Mouse (Mus musculus): ENCODE results near the gene Zfp799. TPM values are rescaled to one million over a fixed set of nuclear protein-coding genes. Genes with fewer than 3 reads are reported as not detected.

The Zfp799 gene
- total and polyA plus RNA-seq, 2 experiments = 1.2 to 3.8 TPM

GRCm38 (mm10) chr17:32785656-32786055 is 44.4 kb downstream of the Zfp799 start:
- 76% methylated on average over 3 of the region's 3 CpGs for WGBS
- H3K9ac ChIP-seq (ENCODE audit: low read depth, low read length) = 0 out of 2 replicates have a peak overlapping the region, but pooled peaks have one; percentile 4
- H3K27me3 ChIP-seq (ENCODE audit: control insufficient read depth, insufficient read depth, low read length) = no peaks in the 10 kb centered on the region
- H3K79me2 ChIP-seq (ENCODE audit: control insufficient read depth, insufficient read depth, low read length) = peaks cover 35% of the 10 kb centered on the region; the same call in 1 of the 2 replicates
- TF ChIP-seq POLR2A (IDR thresholded peaks at IDR 0.05; ENCODE audit: extremely low read depth, insufficient read depth, low read length) (no peak), CTCF (IDR thresholded peaks at IDR 0.05; ENCODE audit: low read depth, low read length) (no peak)
- no peak overlapping the region for H3K4me3 ChIP-seq (ENCODE audit: insufficient read depth, low read depth, low read length)
- peak; percentile 30 for DNase-seq (ENCODE audit: extremely low read depth, low read depth, low spot score)
- no peak overlapping the region for H3K27ac ChIP-seq (replicated peaks; ENCODE audit: insufficient read depth, low read depth, low read length)
- peaks cover 33% of the 10 kb centered on the region for H3K36me3 ChIP-seq (ENCODE audit: control insufficient read depth, insufficient read depth, low read length)
- peaks cover 15% of the 10 kb centered on the region for H3K4me1 ChIP-seq (ENCODE audit: control insufficient read depth, insufficient read depth, low read length)

- Histone ChIP-seq H3K79me2 (ENCODE audit: control insufficient read depth, insufficient read depth, low read length) (peaks cover 33% of the 10 kb centered on the region), H3K27ac (replicated peaks; ENCODE audit: insufficient read depth, low read depth, low read length) (no peak overlapping the region), H3K9ac (ENCODE audit: low read depth, low read length) (no peak overlapping the region), H3K4me1 (ENCODE audit: control insufficient read depth, insufficient read depth, low read length) (0 out of 2 replicates have a peak, but pooled peaks cover 3% of the 10 kb centered on the region), H3K27me3 (ENCODE audit: control insufficient read depth, insufficient read depth, low read length) (no peaks in the 10 kb centered on the region), H3K36me3 (ENCODE audit: control insufficient read depth, insufficient read depth, low read length) (peaks cover 66% of the 10 kb centered on the region), H3K4me3 (ENCODE audit: insufficient read depth, low read depth, low read length) (no peak overlapping the region)
- DNase-seq (ENCODE audit: extremely low read depth, low read depth, low spot score) = no peak
- over 99% methylated on average over 3 of the region's 3 CpGs for WGBS
- TF ChIP-seq POLR2A (IDR thresholded peaks at IDR 0.05; ENCODE audit: extremely low read depth, insufficient read depth, low read length) = no peak
These were observed 52.5 kb downstream of the Zfp799 start for GRCm38 (mm10) chr17:32777564-32777963.

GRCm38 (mm10) chr17:32771213-32771612 is 58.8 kb downstream of the Zfp799 start:
- H3K27me3 ChIP-seq (ENCODE audit: control insufficient read depth, insufficient read depth, low read length) = no peaks in the 10 kb centered on the region
- H3K9ac ChIP-seq (ENCODE audit: low read depth, low read length) = no peak overlapping the region
- 38% methylated on average over 1 of the region's 1 CpGs for WGBS
- DNase-seq (ENCODE audit: extremely low read depth, low read depth, low spot score) = no peak
- no peak overlapping the region for H3K27ac ChIP-seq (replicated peaks; ENCODE audit: insufficient read depth, low read depth, low read length)
- H3K79me2 ChIP-seq (ENCODE audit: control insufficient read depth, insufficient read depth, low read length) = peaks cover 3% of the 10 kb centered on the region; the same call in 1 of the 2 replicates
- peaks cover 76% of the 10 kb centered on the region for H3K36me3 ChIP-seq (ENCODE audit: control insufficient read depth, insufficient read depth, low read length)
- H3K4me3 ChIP-seq (ENCODE audit: insufficient read depth, low read depth, low read length) = no peak overlapping the region
- no peaks in the 10 kb centered on the region for H3K4me1 ChIP-seq (ENCODE audit: control insufficient read depth, insufficient read depth, low read length)
- TF ChIP-seq CTCF (IDR thresholded peaks at IDR 0.05; ENCODE audit: low read depth, low read length) (0 out of 2 replicates have a peak, but pooled peaks have one; percentile 15), POLR2A (IDR thresholded peaks at IDR 0.05; ENCODE audit: extremely low read depth, insufficient read depth, low read length) (no peak)

- 99% methylated on average over 2 of the region's 2 CpGs for WGBS
- Histone ChIP-seq H3K79me2 (ENCODE audit: control insufficient read depth, insufficient read depth, low read length) (no peaks in the 10 kb centered on the region; the same call in 1 of the 2 replicates), H3K36me3 (ENCODE audit: control insufficient read depth, insufficient read depth, low read length) (peaks cover 48% of the 10 kb centered on the region)
These were observed 63.6 kb downstream of the Zfp799 start for GRCm38 (mm10) chr17:32766422-32766821.

More at GRCm38 (mm10) chr17:32766422-32766821, 63.6 kb downstream of the Zfp799 start:
- TF ChIP-seq POLR2A (IDR thresholded peaks at IDR 0.05; ENCODE audit: extremely low read depth, insufficient read depth, low read length) (no peak), CTCF (IDR thresholded peaks at IDR 0.05; ENCODE audit: low read depth, low read length) (no peak)
- Histone ChIP-seq H3K27me3 (ENCODE audit: control insufficient read depth, insufficient read depth, low read length) (no peaks in the 10 kb centered on the region), H3K27ac (replicated peaks; ENCODE audit: insufficient read depth, low read depth, low read length) (no peak overlapping the region), H3K9ac (ENCODE audit: low read depth, low read length) (no peak overlapping the region), H3K4me1 (ENCODE audit: control insufficient read depth, insufficient read depth, low read length) (no peaks in the 10 kb centered on the region), H3K4me3 (ENCODE audit: insufficient read depth, low read depth, low read length) (no peak overlapping the region)
- no peak for DNase-seq (ENCODE audit: extremely low read depth, low read depth, low spot score)

Other genes with a start within 250 kb of the Zfp799 start
- gene Cyp4f37, start 209.0 kb downstream of the Zfp799 start, total RNA-seq (2014; rRNA removed) = not detected in 2 replicates
- gene Cyp4f37, start 209.0 kb downstream of the Zfp799 start, polyA plus RNA-seq (2012; rRNA removed) = not detected in 2 replicates
- gene Cyp4f40, start 171.4 kb downstream of the Zfp799 start, total RNA-seq (2014; rRNA removed) = not detected in 2 replicates
- gene Cyp4f40, start 171.4 kb downstream of the Zfp799 start, polyA plus RNA-seq (2012; rRNA removed) = 0.07 TPM in 1 of 2 replicates, not detected in the other
- gene Cyp4f15, start 144.6 kb downstream of the Zfp799 start, total RNA-seq (2014; rRNA removed) = 161 and 210 TPM in 2 replicates
- 202 and 205 TPM in 2 replicates for gene Cyp4f15, start 144.6 kb downstream of the Zfp799 start, polyA plus RNA-seq (2012; rRNA removed)
- gene Zfp871, start 42.0 kb downstream of the Zfp799 start, total RNA-seq (2014; rRNA removed) = 33.0 and 40.9 TPM in 2 replicates
- 6.7 and 8.1 TPM in 2 replicates for gene Zfp871, start 42.0 kb downstream of the Zfp799 start, polyA plus RNA-seq (2012; rRNA removed)
- gene Zfp811, start 20.3 kb downstream of the Zfp799 start, total RNA-seq (2014; rRNA removed) = 0.07 and 0.09 TPM in 2 replicates
- gene Zfp811, start 20.3 kb downstream of the Zfp799 start, polyA plus RNA-seq (2012; rRNA removed) = not detected in 2 replicates
- gene Zfp870, start 61.4 kb upstream of the Zfp799 start, total RNA-seq (2014; rRNA removed) = 2.4 and 2.7 TPM in 2 replicates
- 0.70 and 1.1 TPM in 2 replicates for gene Zfp870, start 61.4 kb upstream of the Zfp799 start, polyA plus RNA-seq (2012; rRNA removed)
- 332 and 362 TPM in 2 replicates for gene Cyp4f14, start 87.1 kb upstream of the Zfp799 start, total RNA-seq (2014; rRNA removed)
- gene Cyp4f14, start 87.1 kb upstream of the Zfp799 start, polyA plus RNA-seq (2012; rRNA removed) = 529 and 597 TPM in 2 replicates
- gene Cyp4f13, start 117.1 kb upstream of the Zfp799 start, total RNA-seq (2014; rRNA removed) = 62.2 and 69.0 TPM in 2 replicates
- 83.7 and 109 TPM in 2 replicates for gene Cyp4f13, start 117.1 kb upstream of the Zfp799 start, polyA plus RNA-seq (2012; rRNA removed)
- 2.1 and 3.2 TPM in 2 replicates for gene Zfp472, start 135.6 kb upstream of the Zfp799 start, total RNA-seq (2014; rRNA removed)
- 0.24 and 0.28 TPM in 2 replicates for gene Zfp472, start 135.6 kb upstream of the Zfp799 start, polyA plus RNA-seq (2012; rRNA removed)
- 3.4 and 4.5 TPM in 2 replicates for gene Zfp952, start 162.9 kb upstream of the Zfp799 start, total RNA-seq (2014; rRNA removed)
- gene Zfp952, start 162.9 kb upstream of the Zfp799 start, polyA plus RNA-seq (2012; rRNA removed) = 1.0 and 1.4 TPM in 2 replicates
- gene Zfp763, start 203.1 kb upstream of the Zfp799 start, total RNA-seq (2014; rRNA removed) = 3.0 and 3.9 TPM in 2 replicates
- gene Zfp763, start 203.1 kb upstream of the Zfp799 start, polyA plus RNA-seq (2012; rRNA removed) = 0.21 and 0.23 TPM in 2 replicates
- gene 4921501E09Rik, start 237.8 kb upstream of the Zfp799 start, total RNA-seq (2014; rRNA removed) = not detected in 2 replicates
- gene 4921501E09Rik, start 237.8 kb upstream of the Zfp799 start, polyA plus RNA-seq (2012; rRNA removed) = not detected in 2 replicates